Mouse (Mus musculus) adrenal gland, postnatal 14 days (tissue): ENCODE data around the gene Fam129a. TPM values are rescaled to one million over a fixed set of nuclear protein-coding genes. Genes with fewer than 3 reads are reported as not detected.
A peak's percentile ranks its signal among the peaks of the same experiment; 100 is the strongest.

ENCODE experiments used
- DNase-seq: peaks from one replicate; pipeline ENCODE4 v3.0.0; 2021; ENCODE audit warnings: mixed read lengths
- total RNA-seq: library from RNA; stranded (reverse); gene quantifications from 2 replicates; pipeline ENCODE4 v1.2.3, GENCODE M21; 2021

The Fam129a gene
- total RNA-seq, 1 experiment from 2014 or later, result 102 TPM

- DNase-seq, result no peak
These were observed 54.3 kb downstream of the Fam129a start for GRCm38 (mm10) chr1:151625260-151625659.

GRCm38 (mm10) chr1:151625690-151626089 lies 54.7 kb downstream of the Fam129a start:
- DNase-seq, result no peak

DNA sequence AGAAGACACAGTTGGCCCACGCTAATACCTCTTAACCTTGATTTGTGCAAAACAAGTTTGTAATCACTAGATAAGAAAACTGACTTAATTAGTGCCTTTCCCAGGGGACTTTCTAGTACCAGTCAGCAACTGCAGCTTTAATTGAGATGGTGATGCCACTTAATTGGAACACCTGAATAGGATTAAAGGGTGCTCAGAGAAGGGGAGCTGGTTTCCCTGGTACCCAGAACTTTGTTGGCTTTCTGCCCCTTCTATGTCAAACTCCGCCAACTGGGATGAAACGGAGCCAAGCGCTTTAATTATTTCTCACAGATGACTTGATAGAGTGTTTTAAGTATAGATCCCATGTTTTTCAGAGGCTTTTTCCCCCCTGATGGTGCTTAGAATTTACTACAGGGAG lies 55.6 kb downstream of the Fam129a start:
- DNase-seq, result no peak

GRCm38 (mm10) chr1:151627141-151627540 lies 56.2 kb downstream of the Fam129a start:
- no peak for DNase-seq

GRCm38 (mm10) chr1:151629591-151630250 lies 58.7 kb downstream of the Fam129a start:
- DNase-seq, result peak; percentile 55

DNA sequence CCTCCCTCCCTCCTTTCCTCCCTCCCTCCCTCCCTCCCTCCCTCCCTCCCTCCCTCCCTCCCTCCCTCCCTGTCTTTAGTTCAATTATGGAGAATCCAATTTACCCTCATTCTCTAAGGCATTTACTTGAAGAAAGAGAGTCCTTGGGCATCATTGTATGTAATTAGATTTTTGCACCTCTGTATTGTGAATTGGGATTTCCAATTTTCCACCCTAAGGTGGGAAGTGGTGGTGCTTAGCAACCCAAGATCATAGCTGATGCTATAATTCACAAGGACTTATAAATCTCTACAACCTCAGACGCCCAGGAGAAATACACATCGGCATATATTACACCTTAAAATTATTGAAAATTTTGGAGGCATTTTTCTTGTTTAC lies 59.3 kb downstream of the Fam129a start:
- no peak for DNase-seq

DNA sequence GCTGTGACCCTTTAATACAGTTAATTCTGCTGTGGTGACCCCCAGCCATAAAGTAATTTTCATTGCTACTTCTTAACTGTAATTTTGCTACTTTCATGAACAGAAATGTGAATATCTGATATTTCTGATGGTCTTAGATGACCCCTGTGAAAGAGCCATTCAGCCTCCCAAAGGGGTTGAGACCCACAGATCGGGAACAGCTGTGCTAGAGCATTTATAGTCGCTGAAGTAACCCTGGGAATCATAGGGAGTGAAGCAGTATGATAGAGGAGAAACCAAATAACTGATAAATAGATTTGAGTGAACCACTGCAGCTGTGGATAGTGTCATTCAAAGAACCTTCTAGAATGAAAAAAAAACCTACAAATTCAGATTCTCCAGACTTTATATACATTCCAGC lies 60.1 kb downstream of the Fam129a start:
- no peak for DNase-seq

DNA sequence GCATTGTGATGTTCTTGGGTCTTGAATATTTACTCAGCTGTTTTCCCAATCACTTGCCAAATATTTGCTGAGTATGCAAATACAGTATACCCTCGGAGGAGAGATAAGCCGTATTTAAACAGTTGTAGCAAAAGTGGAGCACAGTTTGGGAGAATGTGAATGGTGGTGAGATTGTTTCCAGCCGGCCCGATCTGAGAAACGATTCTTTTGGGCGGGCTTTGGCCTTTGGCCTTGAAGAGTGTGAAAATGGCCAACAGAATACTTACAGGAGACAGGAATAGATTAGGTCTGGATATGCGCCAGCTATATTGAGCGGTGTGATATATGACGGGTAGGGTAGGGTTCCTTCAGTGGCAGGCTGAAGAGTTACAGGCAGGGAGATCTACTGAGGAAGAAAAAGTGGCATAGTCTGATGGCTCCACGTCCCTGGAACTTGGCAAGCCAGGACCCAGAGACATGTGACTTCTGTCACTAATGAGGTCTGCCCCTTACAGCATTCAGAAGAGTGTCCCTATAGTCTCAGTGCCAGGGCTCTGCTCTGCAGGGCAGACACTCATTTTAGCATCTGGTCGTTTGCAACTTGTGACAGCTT lies 60.8 kb downstream of the Fam129a start:
- DNase-seq, result no peak

GRCm38 (mm10) chr1:151632567-151633356 lies 61.8 kb downstream of the Fam129a start:
- no peak for DNase-seq

DNA sequence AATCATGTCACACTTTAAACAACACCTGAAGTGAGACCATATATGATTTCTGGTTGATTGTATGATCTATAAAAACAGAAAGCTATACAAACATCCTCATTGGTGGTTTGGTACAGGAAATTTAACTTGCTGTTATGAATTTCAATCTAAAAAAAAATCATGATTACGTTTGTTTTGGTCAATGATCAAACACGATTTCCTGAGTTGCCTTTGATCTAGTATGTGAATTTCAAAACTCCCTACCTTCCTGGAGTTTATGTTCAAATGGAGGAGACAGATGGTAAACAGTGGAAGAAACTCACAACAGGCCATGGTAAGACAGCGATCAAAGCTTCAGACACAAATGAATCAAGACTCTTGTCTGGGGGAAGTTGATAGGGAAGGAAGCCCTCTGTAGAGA lies 65.7 kb downstream of the Fam129a start:
- no peak for DNase-seq

DNA sequence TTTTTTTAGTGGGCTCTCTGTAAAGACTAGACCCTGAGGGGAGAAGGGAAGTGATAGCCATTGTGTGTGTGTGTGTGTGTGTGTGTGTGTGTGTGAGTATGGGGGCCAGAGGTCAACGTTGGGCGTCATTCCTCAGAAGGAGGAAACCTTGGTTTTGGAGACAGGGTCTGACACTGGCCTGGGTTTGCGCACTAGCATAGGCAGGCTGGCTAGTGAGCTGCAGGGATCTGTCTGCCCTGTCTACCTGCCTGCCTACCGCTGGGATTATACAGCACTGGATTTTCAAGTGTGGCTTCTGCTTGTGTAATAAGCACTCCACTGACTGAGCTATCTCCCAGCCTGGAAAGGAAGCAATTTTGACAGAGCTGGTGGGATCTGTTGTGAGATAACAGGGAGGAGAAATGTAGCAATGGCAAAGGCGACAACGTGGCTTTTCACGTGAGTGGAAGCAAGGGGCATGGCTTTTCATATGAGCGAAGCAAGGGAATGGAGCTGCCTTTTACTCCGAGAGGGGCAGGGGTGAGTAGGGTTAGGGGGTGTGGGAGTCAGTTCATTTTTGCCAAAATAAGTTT lies 66.5 kb downstream of the Fam129a start:
- DNase-seq, result no peak

GRCm38 (mm10) chr1:151638357-151638756 lies 67.4 kb downstream of the Fam129a start:
- no peak for DNase-seq

DNA sequence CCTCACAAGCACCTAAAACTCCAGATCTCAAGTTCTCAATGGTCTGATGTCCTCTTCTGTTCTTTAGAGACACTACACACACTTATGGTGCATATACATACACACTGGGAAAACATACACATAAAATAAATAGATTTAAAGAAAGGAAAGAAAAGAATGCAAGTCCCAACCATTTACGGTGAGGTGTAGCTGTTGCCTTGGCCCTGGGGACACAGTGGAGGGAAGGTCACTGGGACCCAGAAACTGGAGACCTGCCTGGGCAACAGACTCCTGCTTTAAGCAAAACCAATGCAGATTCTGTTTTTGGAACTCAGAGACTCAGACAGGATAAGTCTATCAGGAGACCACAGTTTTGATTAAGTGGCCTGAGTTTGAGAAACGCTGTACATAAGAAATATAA lies 67.8 kb downstream of the Fam129a start:
- no peak for DNase-seq

GRCm38 (mm10) chr1:151646380-151646779 lies 75.4 kb downstream of the Fam129a start:
- no peak for DNase-seq

GRCm38 (mm10) chr1:151648099-151648498 lies 77.1 kb downstream of the Fam129a start:
- peak; percentile 14 for DNase-seq

GRCm38 (mm10) chr1:151657042-151657605 lies 86.1 kb downstream of the Fam129a start:
- DNase-seq, result no peak

GRCm38 (mm10) chr1:151658291-151658830 lies 87.4 kb downstream of the Fam129a start:
- no peak for DNase-seq

- no peak for DNase-seq
These were observed 88.7 kb downstream of the Fam129a start for GRCm38 (mm10) chr1:151659636-151660035.

DNA sequence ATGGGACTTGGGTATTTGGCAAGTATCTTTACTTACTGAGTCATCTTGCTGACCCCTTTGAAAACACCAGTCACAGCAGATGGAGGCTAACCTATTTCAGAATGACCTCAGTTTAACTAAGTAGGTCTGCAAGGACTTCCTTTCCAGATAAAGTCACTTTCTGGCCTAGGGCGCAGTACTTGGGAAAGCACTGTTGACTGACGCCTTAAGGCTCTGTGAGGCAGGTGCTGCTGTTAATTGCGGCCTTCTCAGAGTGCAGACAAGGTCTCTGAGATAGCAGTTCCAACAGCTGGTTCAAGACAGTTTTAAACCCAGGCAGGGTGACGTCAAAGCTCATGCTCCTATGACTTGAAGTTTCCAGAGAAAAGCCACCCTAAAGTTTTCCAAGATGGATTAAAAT lies 89.3 kb downstream of the Fam129a start:
- DNase-seq, result no peak

- no peak for DNase-seq
These were observed 89.9 kb downstream of the Fam129a start for GRCm38 (mm10) chr1:151660883-151661282.

- DNase-seq, result no peak
These were observed 90.9 kb downstream of the Fam129a start for GRCm38 (mm10) chr1:151661684-151662439.

GRCm38 (mm10) chr1:151662958-151663357 lies 92.0 kb downstream of the Fam129a start:
- peak; percentile 68 for DNase-seq
